Mouse (Mus musculus): ENCODE data around the gene Mslnl.

The Mslnl gene

GRCm38 (mm10) chr17:25786280-25786679, 50.4 kb downstream of the Mslnl start, which contains the start of gene Ccdc78:
Ccdc78 (plus strand) TSS chr17:25786580.
- CTCF ChIA-PET = interaction anchor here in 2 of 4 experiments (1.0 to 2.9 kb wide), 3 partner anchors 13 to 62 kb away, joined by 3 to 20 read pairs (median 10); partner anchors contain the start of gene Narfl (in 1 of the 2)
- POLR2A ChIA-PET = interaction anchor here in 3 of 4 experiments (0.6 to 3.3 kb wide), 17 partner anchors 9 to 216 kb away, joined by 3 to 23 read pairs (median 6); partner anchors contain the start of genes Jmjd8 (in 2 of the 3), Metrn (in 2 of the 3), Chtf18 (in 1 of the 3) and Fbxl16 (in 1 of the 3)

GRCm38 (mm10) chr17:25786781-25787504, 51.1 kb downstream of the Mslnl start:
- POLR2A ChIA-PET = interaction anchor here in 3 of 4 experiments (0.6 to 3.3 kb wide), 7 partner anchors 10 to 65 kb away, joined by 3 to 23 read pairs (median 6); partner anchors contain the start of genes Metrn (in 2 of the 3), Chtf18 (in 1 of the 3), Jmjd8 (in 1 of the 3) and Rpusd1 (in 1 of the 3)
- CTCF ChIA-PET = interaction anchor here in 2 of 4 experiments (1.0 to 2.9 kb wide), 3 partner anchors 14 to 63 kb away, joined by 3 to 10 read pairs (median 3); partner anchors contain the start of gene Narfl (in 1 of the 2)

- CTCF ChIA-PET = interaction anchor here (0.9 to 2.6 kb wide), 10 partner anchors 10 to 221 kb away, joined by 3 to 12 read pairs (median 4); partner anchors contain the start of gene Narfl (in 2 of the 4)
- POLR2A ChIA-PET = interaction anchor here in 3 of 4 experiments (0.6 to 3.1 kb wide), 31 partner anchors 8 to 343 kb away, joined by 3 to 16 read pairs (median 4); partner anchors contain the start of genes Stub1 (in 2 of the 3), Wdr24 (in 2 of the 3), Chtf18 (in 1 of the 3) and Fbxl16 (in 1 of the 3)
Measured at GRCm38 (mm10) chr17:25791320-25791842, 55.5 kb downstream of the Mslnl start.

GRCm38 (mm10) chr17:25791843-25792527, 56.1 kb downstream of the Mslnl start:
- ChIA-PET CTCF (interaction anchor here in 3 of 4 experiments (0.6 to 2.6 kb wide), 11 partner anchors 8 to 220 kb away, joined by 3 to 12 read pairs (median 4); partner anchors contain the start of gene Narfl (in 2 of the 3)), POLR2A (interaction anchor here in 3 of 4 experiments (0.6 to 3.1 kb wide), 29 partner anchors 9 to 225 kb away, joined by 3 to 16 read pairs (median 4); partner anchors contain the start of genes Stub1 (in 3 of the 3), Chtf18 (in 1 of the 3), Fbxl16 (in 1 of the 3) and Nhlrc4 (in 1 of the 3))

GRCm38 (mm10) chr17:25792615-25793014, 56.8 kb downstream of the Mslnl start, which contains the start of gene Fam173a:
Fam173a (minus strand) TSS chr17:25792901.
- ChIA-PET POLR2A (interaction anchor here (0.6 to 3.1 kb wide), 22 partner anchors 8 to 225 kb away, joined by 3 to 16 read pairs (median 4); partner anchors contain the start of genes Chtf18 (in 2 of the 4), Rpusd1 (in 2 of the 4), Stub1 (in 2 of the 4) and Nhlrc4 (in 1 of the 4)), CTCF (interaction anchor here in 3 of 4 experiments (0.6 to 2.6 kb wide), 8 partner anchors 7 to 220 kb away, joined by 3 to 12 read pairs (median 4); partner anchors contain the start of gene Narfl (in 2 of the 3))

- POLR2A ChIA-PET = interaction anchor here in 3 of 4 experiments (0.9 to 4.7 kb wide), 12 partner anchors 19 to 81 kb away, joined by 3 to 36 read pairs (median 6); partner anchors contain the start of genes Stub1 (in 3 of the 3), Chtf18 (in 2 of the 3), Rpusd1 (in 2 of the 3) and Gng13 (in 1 of the 3)
- CTCF ChIA-PET = interaction anchor here in 3 of 4 experiments (0.8 to 1.3 kb wide), 4 partner anchors 9 to 70 kb away, joined by 3 to 5 read pairs (median 4); partner anchors contain the start of genes Haghl (in 2 of the 3) and Fbxl16 (in 1 of the 3)
Measured at GRCm38 (mm10) chr17:25794197-25794596, 58.4 kb downstream of the Mslnl start.

GRCm38 (mm10) chr17:25794998-25795397, 59.2 kb downstream of the Mslnl start:
- POLR2A ChIA-PET = interaction anchor here in 3 of 4 experiments (0.9 to 4.7 kb wide), 16 partner anchors 10 to 81 kb away, joined by 3 to 36 read pairs (median 5); partner anchors contain the start of genes Stub1 (in 3 of the 3), Chtf18 (in 2 of the 3), Rpusd1 (in 2 of the 3) and Gng13 (in 1 of the 3)
- CTCF ChIA-PET = interaction anchor here in 3 of 4 experiments (0.6 to 1.3 kb wide), 7 partner anchors 9 to 71 kb away, joined by 3 to 9 read pairs (median 4); partner anchors contain the start of genes Haghl (in 2 of the 3) and Fbxl16 (in 1 of the 3)

GRCm38 (mm10) chr17:25795609-25796092, 59.8 kb downstream of the Mslnl start, which contains the start of gene AC134908.4:
AC134908.4 (minus strand) TSS chr17:25795659.
- ChIA-PET CTCF (interaction anchor here in 3 of 4 experiments (0.6 to 1.3 kb wide), 4 partner anchors 9 to 246 kb away, joined by 3 to 5 read pairs (median 4); partner anchors contain the start of gene Haghl (in 1 of the 3)), POLR2A (interaction anchor here in 3 of 4 experiments (0.6 to 4.7 kb wide), 17 partner anchors 10 to 78 kb away, joined by 3 to 36 read pairs (median 5); partner anchors contain the start of genes Chtf18 (in 2 of the 3), Haghl (in 2 of the 3), Rpusd1 (in 2 of the 3) and Stub1 (in 2 of the 3))

GRCm38 (mm10) chr17:25796211-25796771, 60.4 kb downstream of the Mslnl start:
- ChIA-PET POLR2A (interaction anchor here in 3 of 4 experiments (0.6 to 4.7 kb wide), 36 partner anchors 9 to 272 kb away, joined by 3 to 36 read pairs (median 5); partner anchors contain the start of genes Fbxl16 (in 3 of the 3), Haghl (in 3 of the 3), Chtf18 (in 2 of the 3) and Rpusd1 (in 2 of the 3)), CTCF (interaction anchor here in 3 of 4 experiments (0.7 to 2.9 kb wide), 10 partner anchors 11 to 322 kb away, joined by 3 to 12 read pairs (median 4); partner anchors contain the start of genes Fbxl16 (in 2 of the 3), Narfl (in 2 of the 3) and Haghl (in 1 of the 3))

GRCm38 (mm10) chr17:25796951-25797369, 61.1 kb downstream of the Mslnl start, which contains the start of gene Metrn:
Metrn (minus strand) TSS chr17:25797136.
- CTCF ChIA-PET = interaction anchor here (0.6 to 2.9 kb wide), 14 partner anchors 12 to 322 kb away, joined by 3 to 12 read pairs (median 4); partner anchors contain the start of genes Fbxl16 (in 2 of the 4), Narfl (in 2 of the 4), Chtf18 (in 1 of the 4) and Haghl (in 1 of the 4)
- POLR2A ChIA-PET = interaction anchor here in 3 of 4 experiments (0.6 to 4.7 kb wide), 42 partner anchors 9 to 947 kb away, joined by 3 to 36 read pairs (median 5); partner anchors contain the start of genes Fbxl16 (in 3 of the 3), Haghl (in 3 of the 3), Stub1 (in 3 of the 3) and Chtf18 (in 2 of the 3)

Measured in embryonic stem cell, embryonic (primary cell).